Mouse (Mus musculus) E14TG2a.4 (cell line): ENCODE measurements around the gene Sgsm1.
A peak's percentile ranks its signal among the peaks of the same experiment; 100 is the strongest.

Source experiments
- H3K27me3 ChIP-seq: 2 replicates; pipeline ENCODE4 v1.6.1; 2014; ENCODE audit warnings: low read length, control low read depth; ENCODE audit not compliant: insufficient read depth
- H3K36me3 ChIP-seq: 2 replicates; pipeline ENCODE4 v1.6.1; 2014; ENCODE audit warnings: low read length, control low read depth; ENCODE audit not compliant: insufficient read depth
- H3K4me1 ChIP-seq: replicated peaks from 2 replicates; pipeline ENCODE4 v1.6.1; 2014; ENCODE audit warnings: low read depth, low read length, control low read depth
- H3K4me3 ChIP-seq: replicated peaks from 2 replicates; pipeline ENCODE4 v1.5.1; 2014; ENCODE audit warnings: mild to moderate bottlenecking, low read length
- H3K9me3 ChIP-seq: 2 replicates; pipeline ENCODE4 v1.6.1; 2014; ENCODE audit warnings: low read length, control low read depth
- CTCF ChIP-seq: conservative IDR thresholded peaks from 2 replicates; pipeline ENCODE4 v1.5.1; 2014; ENCODE audit warnings: low read length
- NANOG ChIP-seq: IDR thresholded peaks from 2 replicates; pipeline ENCODE4 v1.6.1; 2014; ENCODE audit warnings: borderline replicate concordance, low read length, mixed read lengths
- POU5F1 ChIP-seq: IDR thresholded peaks from 2 replicates; pipeline ENCODE4 v1.6.1; 2014; ENCODE audit warnings: low read length, borderline replicate concordance

The Sgsm1 gene

DNA sequence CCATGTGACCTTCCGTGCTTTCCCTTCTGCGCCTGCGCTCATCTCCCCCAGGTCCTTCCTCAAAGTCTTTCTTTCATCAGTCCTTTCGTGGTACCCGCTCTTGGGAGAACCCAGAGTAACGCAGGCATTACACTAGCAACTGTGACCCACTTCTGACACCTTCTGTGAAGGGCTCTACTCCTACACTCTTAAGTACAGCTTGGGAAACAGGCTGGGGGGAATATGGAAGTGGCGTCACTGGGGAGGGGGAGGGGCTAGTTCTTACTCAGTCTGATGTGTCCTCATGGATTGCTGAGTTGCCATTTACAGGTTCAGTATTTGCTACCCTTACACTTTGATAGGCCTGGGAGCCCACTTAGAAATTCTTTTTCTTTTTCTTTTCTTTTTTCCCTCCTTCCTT, 29.0 kb downstream of the Sgsm1 start:
- Histone ChIP-seq H3K4me1 (peaks cover 60% of the 10 kb centered on the region), H3K9me3 (no peaks in the 10 kb centered on the region), H3K27me3 (peaks cover 6% of the 10 kb centered on the region; the same call in 1 of the 2 replicates), H3K36me3 (peaks cover 25% of the 10 kb centered on the region), H3K4me3 (no peak overlapping the region)
- TF ChIP-seq POU5F1 (no peak), NANOG (no peak)

DNA sequence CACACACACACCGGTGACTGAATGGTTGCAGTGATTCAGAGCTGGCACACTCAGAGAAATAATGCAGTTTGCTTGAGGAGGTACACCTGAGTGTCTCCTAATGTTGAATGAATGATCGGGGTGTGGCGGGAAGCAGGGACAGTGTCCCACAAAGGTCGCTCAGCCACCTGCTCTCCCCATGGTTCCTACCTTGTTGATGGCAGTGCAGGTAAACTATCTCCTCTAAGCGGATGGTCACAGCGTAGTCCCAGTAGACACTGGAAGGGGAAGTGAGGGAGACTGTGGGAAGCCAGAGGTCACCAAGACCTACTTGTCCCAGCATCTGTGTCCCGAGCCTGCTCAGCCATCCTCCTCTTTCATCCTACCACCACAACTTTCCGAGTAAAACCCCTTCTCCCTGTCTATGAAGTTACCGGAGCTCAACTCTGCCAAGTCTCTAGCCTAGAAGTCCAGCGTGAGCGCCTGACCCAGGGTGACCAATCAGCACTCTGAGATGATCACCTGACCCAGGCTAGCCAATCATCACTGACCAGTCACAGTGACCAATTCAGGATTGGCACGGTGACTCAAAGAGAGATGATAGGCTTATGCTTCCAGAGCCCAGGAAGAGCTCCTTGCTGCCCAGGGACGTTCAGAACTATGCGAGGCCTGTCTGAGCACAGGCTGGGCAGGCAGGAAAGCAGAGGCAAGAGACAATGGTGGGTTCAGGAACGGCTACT, 30.3 kb downstream of the Sgsm1 start:
- Histone ChIP-seq H3K36me3 (peaks cover 32% of the 10 kb centered on the region), H3K27me3 (peaks cover 4% of the 10 kb centered on the region; the same call in 1 of the 2 replicates), H3K4me3 (peak overlapping the region; percentile 82), H3K4me1 (peaks cover 65% of the 10 kb centered on the region), H3K9me3 (no peaks in the 10 kb centered on the region)
- TF ChIP-seq NANOG = no peak
- TF ChIP-seq POU5F1 = no peak
- TF ChIP-seq CTCF = no peak

DNA sequence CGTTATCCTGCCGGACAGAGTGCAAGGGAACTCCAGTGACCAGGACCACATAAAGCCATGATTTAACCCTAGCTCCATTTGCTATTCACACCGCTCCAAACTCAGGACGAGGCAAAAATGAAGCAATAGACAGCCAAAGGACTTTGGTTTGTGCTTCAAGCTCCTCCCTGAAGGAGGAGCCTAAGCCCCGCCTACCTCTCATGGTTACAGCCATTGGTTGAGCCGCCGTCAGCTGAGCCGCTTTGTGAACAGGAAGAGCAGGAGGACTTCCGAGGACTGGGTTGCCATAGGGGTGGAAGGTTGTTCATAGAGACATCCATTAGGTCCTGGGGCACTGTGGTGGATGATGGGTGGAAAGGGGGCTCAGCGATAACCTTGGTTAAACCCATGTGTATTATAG, 34.7 kb downstream of the Sgsm1 start:
- no peaks in the 10 kb centered on the region for H3K27me3 ChIP-seq
- peaks cover 62% of the 10 kb centered on the region for H3K36me3 ChIP-seq
- H3K4me3 ChIP-seq = peak overlapping the region; percentile 66
- H3K4me1 ChIP-seq = peaks cover 73% of the 10 kb centered on the region
- no peak for TF ChIP-seq NANOG
- TF ChIP-seq CTCF = no peak
- no peak for TF ChIP-seq POU5F1
- H3K9me3 ChIP-seq = no peaks in the 10 kb centered on the region

DNA sequence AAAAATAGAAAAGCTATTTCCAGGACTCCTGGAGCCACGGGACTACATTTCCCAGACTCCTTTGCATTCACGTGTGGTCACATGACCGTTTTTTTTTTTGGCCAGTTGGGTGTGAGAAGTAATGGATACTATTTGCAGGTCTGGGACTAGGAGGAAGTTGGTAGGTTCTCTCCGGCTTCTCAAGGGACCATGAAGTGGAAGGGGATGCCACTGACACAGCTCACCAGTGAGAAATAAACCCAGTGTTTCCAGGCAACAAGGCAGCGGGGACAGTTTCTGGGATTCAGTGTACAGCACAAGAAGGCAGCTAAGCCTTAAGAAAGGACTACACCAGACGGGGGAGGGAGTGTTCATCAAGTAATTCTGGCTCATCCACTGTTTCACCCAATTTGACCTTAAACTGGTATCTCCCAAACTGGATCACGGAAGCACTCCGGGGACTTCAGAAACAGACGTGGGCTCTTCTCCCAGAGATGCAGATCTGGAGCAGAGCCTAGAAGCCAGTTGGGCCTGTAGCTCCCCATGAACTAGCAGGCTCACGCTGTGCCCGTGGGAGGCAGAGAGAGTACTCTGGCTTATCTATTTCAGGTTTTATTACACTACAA, 39.3 kb downstream of the Sgsm1 start:
- no peak for TF ChIP-seq CTCF
- no peak for TF ChIP-seq POU5F1
- TF ChIP-seq NANOG = no peak
- H3K9me3 ChIP-seq = no peaks in the 10 kb centered on the region
- H3K4me3 ChIP-seq = peak overlapping the region; percentile 52
- peaks cover 44% of the 10 kb centered on the region for H3K36me3 ChIP-seq
- H3K27me3 ChIP-seq = no peaks in the 10 kb centered on the region
- H3K4me1 ChIP-seq = peaks cover 61% of the 10 kb centered on the region

DNA sequence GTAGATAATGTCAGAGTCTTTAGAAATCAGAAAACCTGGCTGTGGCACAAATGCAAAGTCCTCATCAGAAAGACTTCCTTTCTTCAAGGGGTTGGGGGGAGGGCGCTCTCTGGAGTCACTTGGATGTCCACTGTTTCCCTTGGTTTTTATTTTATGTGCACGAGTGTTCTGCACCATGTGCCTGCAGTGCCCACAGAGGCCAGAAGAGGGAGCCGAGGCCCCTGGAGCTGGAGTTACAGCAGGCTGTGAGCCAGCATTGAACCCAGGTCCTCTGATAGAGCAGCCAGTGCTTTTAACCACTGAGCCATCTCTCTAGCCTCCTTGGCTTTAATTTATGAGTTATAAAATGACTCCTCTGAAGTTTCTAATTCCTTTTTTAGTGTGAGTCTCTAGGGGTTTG, 40.5 kb downstream of the Sgsm1 start:
- H3K36me3 ChIP-seq = peaks cover 37% of the 10 kb centered on the region
- TF ChIP-seq CTCF (peak; percentile 93), NANOG (no peak), POU5F1 (no peak)
- peaks cover 61% of the 10 kb centered on the region for H3K4me1 ChIP-seq
- H3K4me3 ChIP-seq = no peak overlapping the region
- no peaks in the 10 kb centered on the region for H3K9me3 ChIP-seq
- no peaks in the 10 kb centered on the region for H3K27me3 ChIP-seq

DNA sequence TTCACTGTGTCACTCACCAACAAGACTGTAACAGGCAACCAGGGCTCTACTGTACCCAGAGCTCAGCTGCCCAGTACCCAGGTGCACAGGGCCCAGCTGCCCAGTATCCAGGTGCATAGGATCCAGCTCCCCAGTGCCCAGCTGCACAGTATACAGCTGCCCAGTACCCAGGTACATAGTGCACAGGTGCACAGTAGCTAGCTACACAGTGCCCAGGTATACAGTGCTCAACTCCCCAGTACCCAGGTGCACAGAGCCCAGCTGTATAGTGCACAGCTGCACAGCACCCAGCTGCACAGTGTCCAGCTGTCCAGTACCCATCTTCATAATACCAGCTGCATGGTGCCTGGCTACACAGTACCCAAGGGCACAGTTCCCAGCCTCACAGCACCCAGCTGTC, 42.3 kb downstream of the Sgsm1 start:
- H3K36me3 ChIP-seq = peaks cover 26% of the 10 kb centered on the region
- H3K27me3 ChIP-seq = no peaks in the 10 kb centered on the region
- TF ChIP-seq CTCF (no peak), NANOG (no peak), POU5F1 (no peak)
- H3K4me1 ChIP-seq = peaks cover 58% of the 10 kb centered on the region
- H3K9me3 ChIP-seq = no peaks in the 10 kb centered on the region
- H3K4me3 ChIP-seq = no peak overlapping the region

DNA sequence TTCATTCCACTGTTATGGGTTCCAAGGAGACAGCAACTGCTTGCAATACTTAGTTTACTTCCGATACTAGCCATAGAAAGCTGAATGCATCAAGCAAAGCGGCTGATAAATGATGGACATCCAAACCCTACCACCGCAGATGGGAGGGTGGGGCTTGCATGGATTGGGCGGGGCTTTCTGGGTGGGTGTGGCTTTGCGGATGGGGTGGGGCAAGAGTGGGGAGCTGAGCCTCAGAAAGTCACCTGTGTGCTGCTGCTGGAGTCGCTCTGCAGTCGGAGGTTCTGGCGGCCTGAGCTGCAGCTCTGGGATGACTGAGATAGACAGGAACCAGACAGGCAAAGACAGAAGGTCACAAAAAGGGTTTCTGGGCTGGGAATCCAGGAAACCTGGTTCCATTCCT, 44.9 kb downstream of the Sgsm1 start:
- Histone ChIP-seq H3K27me3 (no peaks in the 10 kb centered on the region), H3K4me1 (peaks cover 62% of the 10 kb centered on the region), H3K36me3 (peaks cover 17% of the 10 kb centered on the region), H3K9me3 (no peaks in the 10 kb centered on the region), H3K4me3 (peak overlapping the region; percentile 54)
- TF ChIP-seq NANOG (no peak), POU5F1 (no peak), CTCF (no peak)

DNA sequence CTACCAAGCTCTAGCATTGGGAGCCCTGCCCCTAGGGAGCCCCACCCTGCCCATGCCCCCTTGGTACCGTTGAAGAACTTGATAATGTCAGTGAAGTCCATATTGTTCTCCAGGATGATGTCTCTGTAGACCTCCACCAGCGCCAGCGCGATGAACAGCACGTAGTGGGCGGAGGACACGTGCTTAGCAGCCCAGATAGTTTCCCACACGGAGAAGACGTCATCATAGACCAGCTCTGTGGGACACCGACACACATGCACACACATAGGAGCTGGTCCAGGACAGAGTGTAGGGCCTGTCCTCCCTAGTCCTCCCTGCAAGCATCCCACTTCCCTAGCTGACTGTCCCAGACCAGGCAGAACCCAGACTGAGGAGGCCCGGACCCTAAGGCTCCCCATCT, 59.8 kb downstream of the Sgsm1 start:
- Histone ChIP-seq H3K9me3 (no peaks in the 10 kb centered on the region), H3K36me3 (peaks cover 12% of the 10 kb centered on the region; the same call in 1 of the 2 replicates), H3K4me1 (peaks cover 5% of the 10 kb centered on the region; the same call in 1 of the 2 replicates), H3K27me3 (no peaks in the 10 kb centered on the region), H3K4me3 (no peak overlapping the region)
- no peak for TF ChIP-seq POU5F1
- no peak for TF ChIP-seq NANOG
- TF ChIP-seq CTCF = no peak
